Mouse (Mus musculus) liver, embryonic 14 days (tissue): Measurements from ENCODE around the gene P2ry4. TPM values are rescaled to one million over a fixed set of nuclear protein-coding genes. Genes with fewer than 3 reads are reported as not detected.

Experiments used
- polyA plus RNA-seq: library from polyadenylated mRNA; depleted of rRNA; stranded (reverse); fragments of >200 nt; gene quantifications from 2 replicates; pipeline ENCODE4 v1.2.3, GENCODE M21; 2012; rRNA removed

The P2ry4 gene
- 0.15 and 0.20 TPM in 2 replicates for polyA plus RNA-seq

DNA sequence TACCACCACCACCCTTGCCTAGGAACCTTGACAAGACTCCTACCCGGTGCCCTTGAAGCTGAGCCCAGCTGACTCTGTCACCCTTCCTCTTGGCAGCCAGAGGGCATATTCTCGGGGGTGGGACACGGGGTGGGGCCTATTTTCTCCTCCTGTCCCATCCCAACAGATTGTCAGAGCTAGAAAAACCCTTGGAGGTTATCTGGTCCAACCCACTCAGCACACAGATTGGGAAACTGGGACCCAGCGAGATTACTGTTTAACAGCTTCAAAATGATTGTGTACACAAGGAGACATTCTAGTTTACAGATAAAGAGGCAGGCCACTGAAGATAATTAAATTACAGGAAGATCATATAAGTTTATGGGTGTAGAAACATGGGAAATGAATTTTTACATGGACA is at the start of gene P2ry4:
Gene P2ry4, minus strand, starts transcription at position 79 of the 400 bp plus-strand sequence.

DNA sequence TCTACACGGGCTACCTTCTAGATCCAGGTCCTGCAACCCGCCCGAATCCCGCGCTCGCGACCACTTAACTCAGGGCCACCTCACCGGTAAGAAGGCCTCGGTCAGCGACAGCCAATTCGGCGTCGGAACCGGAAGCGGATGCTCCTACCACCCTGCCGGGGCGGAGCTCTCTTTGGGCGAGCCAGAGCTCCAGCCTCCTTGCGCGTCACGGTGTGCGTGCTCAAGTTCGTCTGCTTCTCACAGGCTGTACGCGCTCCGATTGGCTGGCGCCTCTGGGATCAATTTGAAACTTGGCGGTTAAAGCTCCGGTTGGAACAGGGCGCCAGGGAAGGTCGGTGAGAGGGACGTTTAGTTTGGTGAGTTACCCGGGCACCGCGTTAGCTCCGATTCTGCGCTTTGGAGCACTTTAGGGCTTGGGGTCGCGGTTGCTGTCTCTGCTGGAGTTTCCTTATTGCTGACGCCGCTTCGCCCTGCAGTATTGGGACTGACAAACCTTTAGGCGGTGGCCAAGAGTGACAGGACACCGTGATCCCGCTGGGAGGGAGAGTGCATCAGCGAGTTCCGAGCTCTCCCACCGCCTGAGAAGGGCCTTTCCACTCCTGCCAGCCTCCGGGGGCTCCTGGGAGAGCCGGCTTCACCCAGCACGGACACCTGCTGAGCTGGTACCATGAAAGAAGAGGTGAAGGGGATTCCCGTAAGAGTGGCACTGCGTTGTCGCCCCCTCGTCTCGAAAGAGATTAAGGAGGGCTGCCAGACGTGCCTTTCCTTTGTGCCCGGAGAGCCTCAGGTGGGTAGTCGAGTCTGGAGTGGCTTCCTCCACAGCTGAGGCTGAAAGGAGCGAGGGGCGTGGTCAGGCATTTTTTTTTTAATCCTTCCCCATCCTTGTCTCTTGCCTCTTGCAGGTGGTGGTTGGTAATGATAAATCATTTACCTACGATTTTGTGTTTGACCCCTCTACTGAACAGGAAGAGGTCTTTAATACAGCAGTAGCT is 31.4 kb upstream of the P2ry4 start, which contains the start of gene Pdzd11:
Gene Pdzd11, minus strand, starts transcription at position 767 of the 992 bp plus-strand sequence.

DNA sequence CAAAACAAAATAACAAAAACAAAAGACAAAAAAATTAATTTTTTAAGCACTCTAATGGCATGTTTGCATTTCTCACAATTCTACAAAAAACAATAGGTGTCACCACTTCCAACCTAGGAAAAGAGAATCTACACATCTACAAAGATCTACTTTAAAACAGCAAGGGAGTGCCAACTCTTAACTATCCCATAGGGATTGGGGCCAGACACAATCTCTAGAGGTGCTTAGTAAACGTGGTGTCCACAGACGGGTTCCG is 30.8 kb upstream of the P2ry4 start, which contains the start of gene Kif4:
Gene Kif4, plus strand, starts transcription at position 192 of the 256 bp plus-strand sequence.

DNA sequence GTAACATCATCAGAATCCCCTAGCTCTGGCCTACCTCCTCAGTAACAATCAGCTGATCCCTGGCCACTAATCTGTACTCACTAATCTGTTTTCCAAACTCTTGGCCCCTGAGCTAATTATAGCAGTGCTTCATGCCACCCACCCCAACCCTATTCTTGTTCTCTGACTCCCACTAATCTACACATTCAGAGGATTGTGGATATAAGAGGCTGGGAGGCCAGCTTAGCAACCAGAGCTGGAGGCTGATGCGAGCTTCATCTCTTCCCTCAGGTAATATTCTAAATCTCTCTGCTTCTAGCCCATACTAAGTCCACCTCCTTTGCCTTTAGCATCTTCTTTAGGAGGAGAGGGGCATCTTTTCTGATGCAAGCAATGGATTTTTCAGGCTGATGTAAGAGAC is 10.6 kb upstream of the P2ry4 start, which contains the start of gene Arr3:
Gene Arr3, plus strand, starts transcription at position 184 of the 400 bp plus-strand sequence.

DNA sequence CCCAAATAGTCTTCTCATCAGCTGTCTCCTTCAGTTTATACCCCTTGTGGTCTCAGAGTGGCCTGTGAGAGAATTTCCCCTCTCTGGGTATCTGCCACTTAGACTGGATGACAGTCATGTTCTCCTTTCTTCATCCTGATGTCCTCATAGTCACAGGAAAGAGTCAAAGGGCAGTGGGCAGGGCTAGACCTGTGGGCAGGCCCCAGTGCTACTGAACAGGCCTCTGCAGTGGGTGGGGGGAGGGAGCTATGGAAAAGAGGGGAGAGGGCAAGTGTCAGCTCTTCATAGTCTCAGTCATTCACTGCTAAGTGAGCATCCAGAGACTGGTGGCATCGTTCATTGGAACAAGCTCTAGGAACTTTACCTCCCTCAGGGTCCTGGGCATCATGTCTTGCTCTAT is 22.7 kb downstream of the P2ry4 start, which contains the start of gene Awat1:
Gene Awat1, plus strand, starts transcription at position 301 of the 400 bp plus-strand sequence.

Other genes starting within 250 kb of the P2ry4 start
- gene Otud6a, start 165.9 kb downstream of the P2ry4 start, polyA plus RNA-seq: not detected in 2 replicates
- gene Awat2, start 152.2 kb downstream of the P2ry4 start, polyA plus RNA-seq: 0.20 and 0.21 TPM in 2 replicates
- 28.4 and 32.2 TPM in 2 replicates for gene Igbp1, start 100.6 kb downstream of the P2ry4 start, polyA plus RNA-seq
- 0.01 TPM in 1 of 2 replicates, not detected in the other for gene Dgat2l6, start 70.0 kb downstream of the P2ry4 start, polyA plus RNA-seq
- gene Awat1, start 22.6 kb downstream of the P2ry4 start, polyA plus RNA-seq: not detected in 2 replicates
- gene Arr3, start 10.6 kb upstream of the P2ry4 start, polyA plus RNA-seq: not detected in 2 replicates
- 14.6 and 16.9 TPM in 2 replicates for gene Kif4, start 30.9 kb upstream of the P2ry4 start, polyA plus RNA-seq
- gene Pdzd11, start 31.7 kb upstream of the P2ry4 start, polyA plus RNA-seq: 29.0 and 29.5 TPM in 2 replicates
- gene Gdpd2, start 135.0 kb upstream of the P2ry4 start, polyA plus RNA-seq: 0.28 and 0.44 TPM in 2 replicates
- gene Dlg3, start 172.9 kb upstream of the P2ry4 start, polyA plus RNA-seq: 1.9 and 2.3 TPM in 2 replicates